In the genomic region with DNA sequence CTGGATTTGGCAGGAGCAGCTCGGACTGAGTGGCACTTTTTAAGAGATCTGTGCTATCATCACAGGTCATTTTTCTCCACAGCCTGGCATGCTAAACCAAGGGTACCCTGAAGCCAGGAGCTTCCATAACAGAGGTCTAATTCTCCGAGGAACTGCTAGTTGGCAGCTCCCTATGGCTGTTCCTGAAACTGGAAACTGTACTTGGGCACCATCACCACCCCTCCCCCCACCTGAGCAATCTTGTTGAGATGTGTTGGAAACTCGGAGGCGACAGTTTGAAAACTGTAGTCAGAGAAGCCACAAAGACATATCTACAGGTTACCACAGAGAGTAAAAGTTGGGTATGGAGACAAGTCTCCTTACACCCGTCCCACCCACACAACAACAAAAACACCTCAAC, we compare ENCODE assay signal across 11 mouse cellular contexts.
DNase-seq lines count a peak whose midpoint lies in the region; ATAC-seq and TF ChIP-seq lines count a peak whose summit lies in the region.
"Had no signal": no experiment of that assay in that cellular context is flagged by ENCODE, and none has a peak within 500 bp of the region (broad histone marks: within the 10 kb centered on the region; RNA-seq: fewer than 3 reads in every experiment).

No protein-coding gene starts in this region.

- no peak for TF ChIP-seq CTCF in MEL (IDR thresholded peaks at IDR 0.05 in 2 of 3, conservative IDR thresholded peaks at IDR 0.05 in 1 of 3; ENCODE audit: control insufficient read depth in 1 of 3, insufficient read depth in 1 of 3, low read depth in 2 of 3, low read length in 3 of 3, poor library complexity in 1 of 3, severe bottlenecking in 1 of 3)
- no peak for TF ChIP-seq CTCF in olfactory bulb, adult 2 months (IDR thresholded peaks at IDR 0.05; ENCODE audit: insufficient read depth, low read depth, low read length)

- 0 out of 2 replicates have a peak overlapping the region, but pooled peaks have one; percentile 9 for H3K4me2 ChIP-seq in embryonic facial prominence, embryonic 12.5 days (replicated peaks)
- H3K4me2 ChIP-seq in kidney, embryonic 15.5 days: peak overlapping the region; percentile 15; the same call in 1 of the 2 replicates
- H3K4me2 ChIP-seq: liver, embryonic 13.5 days; neural tube, embryonic 12.5 days had no signal

- H3K27me3 ChIP-seq in embryonic facial prominence, embryonic 12.5 days: no peaks in the 10 kb centered on the region
- no peaks in the 10 kb centered on the region for H3K27me3 ChIP-seq in embryonic facial prominence, embryonic 10.5 days (replicated peaks; ENCODE audit: low read depth, poor library complexity, severe bottlenecking)
- H3K27me3 ChIP-seq in kidney, embryonic 15.5 days: no peaks in the 10 kb centered on the region
- no peaks in the 10 kb centered on the region for H3K27me3 ChIP-seq in MEL (ENCODE audit: control insufficient read depth in 1 of 2, insufficient read depth in 2 of 2, low read length in 2 of 2)
- H3K27me3 ChIP-seq: liver, embryonic 13.5 days; neural tube, embryonic 12.5 days had no signal

- no peak overlapping the region for H3K4me3 ChIP-seq in embryonic facial prominence, embryonic 12.5 days
- H3K4me3 ChIP-seq in embryonic facial prominence, embryonic 10.5 days: no peak overlapping the region
- H3K4me3 ChIP-seq in kidney, embryonic 15.5 days (replicated peaks): no peak overlapping the region
- H3K4me3 ChIP-seq in MEL (ENCODE audit: control insufficient read depth in 1 of 2, insufficient read depth in 1 of 2, low read depth in 2 of 2, low read length in 2 of 2): no peak overlapping the region; a peak in 1 of 4 replicates
- peak overlapping the region; percentile 4; the same call in 1 of the 2 replicates for H3K4me3 ChIP-seq in olfactory bulb, adult 2 months (ENCODE audit: insufficient read depth, low read depth, low read length)
- H3K4me3 ChIP-seq: liver, embryonic 13.5 days; neural tube, embryonic 12.5 days had no signal

- TF ChIP-seq RAD21 in MEL (IDR thresholded peaks at IDR 0.05; ENCODE audit: low read depth, low read length): no peak

- H3K79me2 ChIP-seq in MEL (ENCODE audit: control insufficient read depth, insufficient read depth, low read length, poor library complexity): no peaks in the 10 kb centered on the region

- DNase-seq in embryonic facial prominence, embryonic 10.5 days (ENCODE audit: low spot score): no peak
- no peak for DNase-seq in kidney, adult 9 months
- peak; percentile 16 for DNase-seq in MEL (ENCODE audit: low read depth, low spot score)
- DNase-seq in spleen, postnatal 4 days (ENCODE audit: low spot score in 2 of 2): no peak
- DNase-seq: liver, embryonic 13.5 days had no signal

- no peak for ATAC-seq in embryonic facial prominence, embryonic 12.5 days (ENCODE audit: insufficient number of reproducible peaks, insufficient read depth, low FRiP score, low TSS enrichment)
- ATAC-seq in kidney, embryonic 15.5 days (replicated peaks; ENCODE audit: low FRiP score): no peak
- no peak; the same call in none of the 2 replicates for ATAC-seq in frontal cortex, adult (ENCODE audit: low TSS enrichment)
- ATAC-seq: intestine, embryonic 16.5 days had no signal

- 0 out of 4 replicates have a peak, but pooled peaks of 1 of the 2 experiments have one; percentile 26 for TF ChIP-seq EP300 in MEL (IDR thresholded peaks at IDR 0.05; ENCODE audit: low read depth in 1 of 2, low read length in 2 of 2)

- H3K4me1 ChIP-seq in embryonic facial prominence, embryonic 12.5 days: peaks cover 3% of the 10 kb centered on the region; the same call in 1 of the 2 replicates
- H3K4me1 ChIP-seq in embryonic facial prominence, embryonic 10.5 days: 0 out of 2 replicates have a peak, but pooled peaks cover 6% of the 10 kb centered on the region
- no peaks in the 10 kb centered on the region for H3K4me1 ChIP-seq in kidney, embryonic 15.5 days
- peaks cover 5 to 14% of the 10 kb centered on the region in 2 experiments; a peak in 3 of 4 replicates for H3K4me1 ChIP-seq in MEL (ENCODE audit: control insufficient read depth in 1 of 2, insufficient read depth in 2 of 2, low read length in 2 of 2)
- H3K4me1 ChIP-seq in olfactory bulb, adult 2 months (ENCODE audit: control insufficient read depth, insufficient read depth, low read length): peaks cover 13% of the 10 kb centered on the region
- H3K4me1 ChIP-seq: liver, embryonic 13.5 days; neural tube, embryonic 12.5 days had no signal

- no peak overlapping the region for H3K27ac ChIP-seq in embryonic facial prominence, embryonic 12.5 days
- no peak overlapping the region for H3K27ac ChIP-seq in embryonic facial prominence, embryonic 10.5 days (replicated peaks)
- H3K27ac ChIP-seq in kidney, embryonic 15.5 days: no peak overlapping the region
- H3K27ac ChIP-seq in MEL (ENCODE audit: control insufficient read depth, low read depth, low read length): peak overlapping the region; percentile 78
- H3K27ac ChIP-seq in olfactory bulb, adult 2 months (ENCODE audit: insufficient read depth, low read depth, low read length): peak overlapping the region; percentile 19; the same call in 1 of the 2 replicates
- H3K27ac ChIP-seq: liver, embryonic 13.5 days; neural tube, embryonic 12.5 days had no signal

- TF ChIP-seq POLR2A in MEL (IDR thresholded peaks at IDR 0.05; ENCODE audit: control insufficient read depth in 1 of 2, insufficient read depth in 1 of 2, low read depth in 1 of 2, low read length in 2 of 2, poor library complexity in 1 of 2): no peak
- no peak for TF ChIP-seq POLR2A in olfactory bulb, adult 2 months (IDR thresholded peaks at IDR 0.05; ENCODE audit: insufficient read depth, low read depth, low read length)

- H3K9ac ChIP-seq in embryonic facial prominence, embryonic 12.5 days: no peak overlapping the region
- no peak overlapping the region for H3K9ac ChIP-seq in kidney, embryonic 15.5 days
- peak overlapping the region; percentile 50; the same call in 1 of the 2 replicates for H3K9ac ChIP-seq in MEL (ENCODE audit: control insufficient read depth, low read depth, low read length, poor library complexity, severe bottlenecking)
- H3K9ac ChIP-seq: liver, embryonic 13.5 days; neural tube, embryonic 12.5 days had no signal

- no peaks in the 10 kb centered on the region for H3K36me3 ChIP-seq in embryonic facial prominence, embryonic 12.5 days
- no peaks in the 10 kb centered on the region for H3K36me3 ChIP-seq in embryonic facial prominence, embryonic 10.5 days (replicated peaks)
- H3K36me3 ChIP-seq in kidney, embryonic 15.5 days: no peaks in the 10 kb centered on the region
- H3K36me3 ChIP-seq in MEL (ENCODE audit: control insufficient read depth in 1 of 2, insufficient read depth in 2 of 2, low read length in 2 of 2): peaks cover 0 to 16% of the 10 kb centered on the region in 2 experiments; a peak in 2 of 4 replicates
- H3K36me3 ChIP-seq: liver, embryonic 13.5 days; neural tube, embryonic 12.5 days had no signal

- H3K9me3 ChIP-seq in embryonic facial prominence, embryonic 12.5 days: no peaks in the 10 kb centered on the region
- no peaks in the 10 kb centered on the region for H3K9me3 ChIP-seq in embryonic facial prominence, embryonic 10.5 days
- no peaks in the 10 kb centered on the region for H3K9me3 ChIP-seq in kidney, embryonic 15.5 days (replicated peaks)
- H3K9me3 ChIP-seq in MEL (replicated peaks; ENCODE audit: insufficient read depth, low read length): no peaks in the 10 kb centered on the region
- H3K9me3 ChIP-seq: liver, embryonic 13.5 days; neural tube, embryonic 12.5 days had no signal

- 69% methylated on average over 5 of the region's 5 CpGs for WGBS in embryonic facial prominence, embryonic 12.5 days
- WGBS in embryonic facial prominence, embryonic 10.5 days: 73% methylated on average over 5 of the region's 5 CpGs
- WGBS in kidney, embryonic 15.5 days: 72% methylated on average over 5 of the region's 5 CpGs
- WGBS in olfactory bulb, adult 2 months: 42% methylated on average over 5 of the region's 5 CpGs

TF ChIP-seq in MEL, 35 proteins besides CTCF, POLR2A, EP300 and RAD21:
- no peak for TF ChIP-seq MAZ (IDR thresholded peaks at IDR 0.05; ENCODE audit: low read depth, low read length)
- no peak for TF ChIP-seq ELF1 (IDR thresholded peaks at IDR 0.05; ENCODE audit: low read depth, low read length)
- no peak for TF ChIP-seq USF1 (IDR thresholded peaks at IDR 0.05; ENCODE audit: low read depth, low read length)
- no peak for TF ChIP-seq TBP (IDR thresholded peaks at IDR 0.05; ENCODE audit: low read depth, low read length)
- no peak for TF ChIP-seq USF2 (IDR thresholded peaks at IDR 0.05; ENCODE audit: borderline replicate concordance in 1 of 2, insufficient read depth in 1 of 2, low read depth in 1 of 2, low read length in 2 of 2)

Comparison
In these comparisons a context has a peak if more than half of its experiments do, and no peak if none do; other contexts are left out.
1. H3K27ac ChIP-seq: peak in MEL (single experiment) and olfactory bulb, adult 2 months (single experiment); none in embryonic facial prominence, embryonic 12.5 days (single experiment), embryonic facial prominence, embryonic 10.5 days (single experiment) and kidney, embryonic 15.5 days (single experiment).